Mouse (Mus musculus) MN1 (cell line): ENCODE measurements around the gene Unc5b.

ENCODE experiments used
- DNase-seq: peaks from one replicate; pipeline ENCODE4 v3.0.0-alpha.2; 2016; ENCODE audit warnings: low spot score

Gene Unc5b

DNA sequence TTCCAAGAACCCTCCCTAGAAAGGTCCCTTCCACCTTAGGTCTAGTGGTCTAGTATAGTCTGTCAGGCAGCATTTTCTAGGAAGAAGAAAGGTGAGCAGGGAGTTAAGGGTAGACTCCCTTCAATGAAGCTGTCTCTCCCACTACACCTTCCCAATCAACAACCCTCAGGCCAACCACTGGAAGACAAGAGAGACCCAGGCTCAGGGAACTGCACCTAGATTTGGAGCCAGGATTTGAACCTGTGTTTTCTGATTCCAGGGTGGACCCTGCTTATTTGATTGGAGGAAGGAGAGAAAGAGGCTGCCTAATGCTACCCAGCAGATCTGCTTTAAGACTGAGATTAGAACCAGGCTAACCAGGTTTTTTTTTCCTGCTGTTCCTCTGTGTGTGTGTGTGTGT is 10.1 kb downstream of the Unc5b start:
- DNase-seq, result no peak

DNA sequence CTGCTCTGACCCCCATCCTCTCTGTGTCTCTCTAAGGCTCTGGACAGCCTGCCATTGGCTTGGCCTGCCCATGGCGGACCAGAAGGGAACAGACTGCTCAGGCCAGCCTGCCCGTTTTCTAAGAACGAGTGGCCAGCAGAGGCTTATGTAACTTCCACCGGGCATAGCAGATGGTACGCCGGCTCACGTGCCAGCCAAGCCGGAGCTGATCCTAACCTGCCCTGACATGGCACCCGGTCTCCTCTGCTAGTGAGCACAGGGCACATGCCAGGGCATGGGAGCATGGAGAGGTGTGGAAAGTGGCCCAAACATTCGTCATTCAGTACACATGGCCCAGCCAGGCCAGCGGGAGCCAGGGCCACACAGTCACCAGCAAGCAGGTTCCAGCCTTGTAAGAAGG is 10.8 kb downstream of the Unc5b start:
- DNase-seq, result no peak

- no peak for DNase-seq
These were observed 11.7 kb downstream of the Unc5b start for GRCm38 (mm10) chr10:60819654-60820192.

DNA sequence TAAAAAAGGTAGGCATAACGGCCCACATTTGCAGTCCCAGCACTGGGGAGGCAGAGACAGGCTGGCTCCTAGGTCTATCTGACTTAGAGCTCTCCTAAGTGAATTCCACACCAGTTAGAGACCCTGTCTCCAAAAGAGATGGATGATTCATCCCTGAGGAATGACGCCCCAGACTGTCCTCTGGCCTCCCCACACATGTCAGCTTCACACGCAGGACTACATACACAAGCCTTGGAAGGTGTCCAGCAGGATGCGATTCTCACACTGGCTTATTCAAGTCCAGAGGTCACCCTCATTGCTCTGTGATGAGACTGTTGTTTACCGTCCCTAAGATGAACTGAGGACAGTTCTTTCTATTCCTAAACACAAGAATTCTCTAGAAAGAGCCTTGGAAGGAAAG is 12.2 kb downstream of the Unc5b start:
- peak; percentile 74 for DNase-seq

DNA sequence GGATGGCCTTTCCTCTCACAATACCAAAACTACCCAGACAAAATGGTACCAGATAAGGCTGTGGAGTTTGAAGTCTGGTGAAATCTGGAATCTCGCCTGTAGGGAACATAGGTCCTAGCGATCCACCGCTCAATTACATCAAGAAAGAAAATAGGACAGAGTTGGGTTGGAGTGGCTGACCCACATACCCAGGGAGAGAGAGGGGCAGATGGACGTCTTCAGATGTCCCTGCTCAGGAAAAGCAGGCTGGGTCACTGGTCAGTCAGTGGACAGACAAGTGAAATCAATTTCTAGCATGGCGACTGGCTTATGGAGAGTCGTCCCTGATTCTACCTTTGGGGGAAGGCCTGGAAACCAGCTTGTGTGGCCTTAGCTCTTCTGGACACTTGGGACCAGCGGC is 12.7 kb downstream of the Unc5b start:
- no peak for DNase-seq

DNA sequence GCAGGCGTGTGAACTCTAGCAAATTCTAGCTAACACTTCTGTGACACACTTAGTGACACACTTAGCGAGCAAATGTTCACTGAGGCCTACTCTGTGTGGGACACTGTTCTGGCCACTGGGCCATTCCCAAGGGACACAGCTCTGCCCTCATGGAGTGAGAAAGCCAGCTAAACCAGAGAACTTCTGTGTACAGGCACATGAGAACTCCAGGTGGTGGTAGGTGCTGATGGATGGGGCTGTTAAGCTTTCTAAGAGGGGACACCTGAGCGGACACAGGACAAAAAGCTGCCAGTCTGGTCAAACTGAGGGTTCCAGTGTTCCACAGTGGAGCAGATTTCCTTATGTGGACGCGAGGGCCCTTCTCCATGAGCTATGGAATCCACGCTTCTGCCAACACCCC is 13.5 kb downstream of the Unc5b start:
- no peak for DNase-seq

DNA sequence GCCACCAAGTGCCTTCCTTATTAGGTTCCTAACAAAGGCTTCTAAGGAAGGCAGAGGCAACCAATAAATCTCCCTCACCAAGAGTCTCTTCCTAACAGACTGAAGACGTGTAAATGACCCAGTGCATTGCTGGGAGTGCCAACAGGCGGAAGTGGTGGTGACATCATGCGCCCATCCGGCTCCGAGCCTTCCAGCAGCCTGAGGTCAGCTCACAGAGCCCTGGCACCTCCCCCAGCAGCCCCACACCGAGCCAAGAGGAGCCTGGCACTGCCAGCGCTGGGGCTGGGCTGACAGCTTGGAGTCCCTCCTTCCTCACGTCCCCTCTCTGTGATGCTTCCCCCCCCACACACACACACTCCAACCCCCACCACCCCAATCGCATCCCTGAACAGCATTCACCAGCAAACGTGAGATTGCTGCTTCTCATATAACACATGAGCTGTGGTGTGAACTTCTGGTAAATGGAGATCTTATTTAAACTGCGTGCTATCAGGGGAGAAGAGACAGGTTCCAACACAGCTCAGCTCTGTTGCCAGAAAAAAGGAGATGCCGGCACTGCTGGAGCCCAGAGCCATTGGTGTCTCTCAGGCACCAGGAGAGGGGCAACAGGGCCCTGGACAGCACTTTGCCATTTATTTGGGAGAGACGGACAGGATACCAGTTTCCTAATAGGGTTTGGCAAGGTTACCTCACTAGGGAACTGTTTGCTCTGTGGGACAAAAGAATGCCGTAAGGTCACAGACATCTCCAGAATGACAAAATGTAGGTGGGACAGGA is 14.3 kb downstream of the Unc5b start:
- DNase-seq, result peak; percentile 97

DNA sequence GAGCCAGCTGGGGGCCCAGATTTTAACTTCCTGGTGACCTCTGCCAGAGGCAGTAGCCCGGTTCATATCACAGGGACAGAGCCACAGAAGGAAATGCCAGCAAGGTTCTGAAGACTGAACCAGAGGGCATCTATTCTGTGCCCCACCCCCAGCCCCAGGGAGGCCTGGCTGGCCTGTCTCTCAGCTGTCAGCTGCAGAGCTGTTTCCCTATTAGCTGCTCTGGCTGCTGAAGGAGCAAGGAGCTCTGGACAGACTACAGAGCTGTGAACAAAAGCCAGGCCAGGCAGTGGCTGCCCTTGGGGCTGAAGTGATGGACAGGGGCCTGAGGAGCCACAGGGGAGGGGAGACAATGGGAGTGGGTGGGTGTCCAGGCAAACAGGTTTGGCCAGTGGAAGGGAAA is 15.5 kb downstream of the Unc5b start:
- DNase-seq, result peak; percentile 86

DNA sequence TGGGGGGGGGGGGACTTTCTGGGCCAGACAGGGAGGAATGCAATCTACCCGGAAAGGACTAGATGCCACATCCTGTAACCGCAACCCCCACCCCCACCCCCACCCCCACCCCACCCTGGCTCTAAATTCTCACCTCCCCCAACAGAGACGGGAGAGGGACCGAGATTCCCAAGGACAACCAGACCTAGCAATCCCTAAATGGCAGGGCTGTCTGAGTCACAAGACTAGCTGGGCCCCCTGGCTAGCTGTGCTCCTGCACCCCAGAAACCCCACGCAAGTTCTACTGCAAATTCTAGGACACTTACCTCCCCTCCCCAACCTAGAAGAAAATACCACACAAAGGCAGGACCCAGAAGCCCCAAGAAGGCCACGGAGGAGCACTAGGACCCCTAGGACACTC is 16.3 kb downstream of the Unc5b start:
- no peak for DNase-seq

GRCm38 (mm10) chr10:60814444-60815057 is 16.8 kb downstream of the Unc5b start:
- peak; percentile 95 for DNase-seq

DNA sequence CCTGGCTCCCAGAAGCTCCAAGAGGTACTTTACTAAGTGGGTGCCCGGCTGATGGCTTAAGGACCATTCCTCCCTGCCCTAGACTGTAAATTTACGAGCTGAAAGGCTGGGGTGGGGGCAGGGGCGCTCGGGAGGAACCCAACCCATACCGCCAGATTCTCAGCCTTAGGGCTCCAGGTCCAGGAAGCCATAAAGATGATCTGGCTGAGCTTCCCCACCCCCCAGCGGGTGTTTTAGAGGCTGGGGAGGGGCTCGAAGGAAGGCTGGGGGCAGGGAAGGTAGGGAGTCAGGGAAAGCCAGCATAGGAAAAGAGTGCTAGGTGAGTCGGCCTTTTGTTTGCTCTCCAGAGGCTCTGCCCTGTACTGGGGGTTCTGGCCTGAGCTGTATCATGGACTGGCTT is 17.8 kb downstream of the Unc5b start:
- DNase-seq, result no peak

DNA sequence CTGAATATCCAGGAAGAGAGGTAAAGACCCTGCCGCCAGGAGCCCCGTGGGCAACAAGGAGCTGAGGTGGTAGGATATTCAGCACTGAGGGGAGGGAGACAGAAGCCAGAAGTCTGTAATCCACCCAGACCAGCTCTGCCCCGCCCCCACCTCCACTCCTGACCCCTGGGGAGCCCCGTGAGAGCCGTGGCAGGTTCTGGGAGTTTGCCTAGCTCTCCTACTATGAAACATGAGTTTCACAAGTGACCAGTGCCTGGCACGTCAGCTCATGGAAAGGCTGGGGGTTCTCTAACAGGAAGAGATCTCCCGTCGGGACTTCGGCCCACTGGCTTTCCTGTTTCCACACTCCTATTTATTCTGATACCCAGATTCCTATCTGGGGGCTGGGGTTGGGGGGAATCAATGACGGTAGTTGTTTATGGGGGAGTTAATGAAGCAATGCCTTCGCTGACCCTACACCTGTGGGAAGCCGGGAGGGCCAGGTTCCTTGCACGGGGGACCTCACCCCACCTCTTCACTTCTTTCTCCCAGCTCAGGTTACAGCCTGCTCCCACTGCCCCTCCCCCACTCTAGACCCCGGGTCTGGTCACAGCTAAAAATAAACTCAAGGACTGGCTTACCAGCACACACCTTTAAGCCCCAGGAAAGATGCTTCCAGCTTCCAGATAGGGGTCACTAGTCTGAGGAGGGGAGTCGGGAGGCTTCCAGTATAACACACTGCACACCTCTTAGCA is 19.4 kb downstream of the Unc5b start:
- DNase-seq, result no peak

- no peak for DNase-seq
These were observed 22.9 kb downstream of the Unc5b start for GRCm38 (mm10) chr10:60808447-60808846.

GRCm38 (mm10) chr10:60807531-60808185 is 23.7 kb downstream of the Unc5b start:
- DNase-seq, result peak; percentile 63

DNA sequence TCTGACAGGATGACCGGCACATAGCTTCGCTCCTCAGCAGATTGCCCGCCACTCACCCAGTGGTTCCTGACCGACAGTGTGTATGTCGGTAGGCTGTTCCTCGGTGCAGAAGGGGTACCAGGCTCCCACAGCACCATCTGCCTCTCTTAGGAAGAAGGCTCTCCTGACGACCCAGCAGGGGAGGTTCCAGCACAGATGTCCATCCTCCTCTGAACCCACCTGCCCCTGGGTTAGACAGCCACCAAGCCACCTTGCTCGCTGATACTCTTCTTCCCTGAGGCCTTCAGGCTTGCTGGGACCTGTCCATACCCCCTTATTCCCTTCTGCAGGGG is 25.2 kb downstream of the Unc5b start:
- no peak for DNase-seq

- DNase-seq, result peak; percentile 76
These were observed 25.8 kb downstream of the Unc5b start for GRCm38 (mm10) chr10:60805436-60806206.

GRCm38 (mm10) chr10:60804865-60805264 is 26.5 kb downstream of the Unc5b start:
- DNase-seq, result peak; percentile 65

- DNase-seq, result no peak
These were observed 27.4 kb downstream of the Unc5b start for GRCm38 (mm10) chr10:60803971-60804370.

DNA sequence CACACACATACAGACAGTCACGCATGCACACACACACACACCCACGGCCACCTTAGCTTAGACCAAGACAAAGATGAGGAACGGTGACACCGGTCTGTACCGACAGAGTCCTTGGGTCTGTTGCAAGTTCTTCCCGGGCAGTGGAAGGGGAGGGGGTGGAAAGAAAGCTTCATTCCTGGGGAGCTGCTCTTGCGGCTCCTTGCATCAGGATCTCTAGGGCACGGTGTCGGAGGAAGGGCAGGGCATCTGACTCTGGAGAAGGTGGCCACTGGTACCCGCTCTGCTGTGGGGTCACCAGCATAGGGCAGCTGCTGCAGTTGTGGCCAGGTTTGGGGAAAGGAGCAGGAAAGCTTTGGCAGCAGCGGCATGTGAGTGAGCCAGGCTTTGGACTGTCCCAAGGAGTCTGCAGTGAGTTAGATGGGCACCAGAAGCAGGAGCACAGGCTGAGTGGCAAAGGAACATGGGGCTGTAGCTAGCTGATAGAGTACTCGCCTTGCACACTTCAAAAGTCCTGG is 29.4 kb downstream of the Unc5b start:
- peak; percentile 69 for DNase-seq

DNA sequence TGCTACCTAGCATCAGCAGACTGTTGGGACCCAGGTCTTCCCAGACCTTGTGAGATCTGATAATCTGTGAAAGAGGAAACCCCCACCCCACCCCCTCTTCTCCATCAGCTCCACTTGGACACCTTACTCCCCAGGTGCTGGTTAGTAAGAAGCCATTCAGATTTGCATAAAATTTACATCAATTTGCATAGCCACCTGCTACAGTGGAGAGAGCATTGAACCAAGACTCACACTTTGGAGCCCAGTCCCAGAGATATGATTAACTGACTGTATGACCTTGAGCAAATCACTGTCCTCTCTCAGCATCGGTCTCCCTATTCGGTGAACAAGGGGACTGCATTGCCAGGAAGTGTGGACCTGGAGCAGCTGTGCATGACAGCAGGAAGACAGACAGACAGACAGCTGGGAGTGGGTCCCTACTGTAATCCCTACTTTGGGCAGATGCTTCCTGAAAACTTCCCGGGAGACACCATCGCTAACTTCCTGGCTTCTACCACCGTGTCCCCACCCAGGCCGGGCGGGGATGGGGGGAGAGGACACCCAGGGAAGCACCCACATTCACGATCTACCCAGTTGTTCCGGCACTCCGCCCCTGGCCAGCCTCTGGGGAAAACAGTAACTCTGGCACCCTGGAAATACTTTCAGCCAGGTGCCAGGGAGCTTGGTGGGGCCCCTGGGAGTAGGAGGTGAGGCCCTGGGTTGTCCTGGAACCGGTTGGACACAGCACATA is 30.0 kb downstream of the Unc5b start:
- DNase-seq, result no peak
